Comparison of ENCODE assay signal across 20 mouse cellular contexts in genomic region chr13:81407881-81408460, GRCm38 (mm10).
DNase-seq lines count a peak whose midpoint lies in the region; ATAC-seq and TF ChIP-seq lines count a peak whose summit lies in the region.
"Had no signal": no experiment of that assay in that cellular context is flagged by ENCODE, and none has a peak within 500 bp of the region (broad histone marks: within the 10 kb centered on the region; RNA-seq: fewer than 3 reads in every experiment).

No protein-coding gene starts in this region.

- WGBS in forebrain, embryonic 16.5 days = 75% methylated on average over 1 of the region's 1 CpGs
- 90% methylated on average over 1 of the region's 1 CpGs for WGBS in forebrain, embryonic 11.5 days
- 86% methylated on average over 1 of the region's 1 CpGs for WGBS in hindbrain, embryonic 10.5 days

- ATAC-seq in forebrain, embryonic 16.5 days = peak; percentile 69
- ATAC-seq in forebrain, embryonic 11.5 days (replicated peaks; ENCODE audit: low FRiP score) = no peak
- ATAC-seq: CD4-positive, CD25-positive, alpha-beta regulatory T cell, adult 4 months; hindbrain, embryonic 16.5 days; intestine, embryonic 15.5 days had no signal

- no peaks in the 10 kb centered on the region for H3K27me3 ChIP-seq in forebrain, embryonic 16.5 days (replicated peaks; ENCODE audit: control insufficient read depth, insufficient read depth, low read length)
- no peaks in the 10 kb centered on the region for H3K27me3 ChIP-seq in forebrain, embryonic 11.5 days (ENCODE audit: control insufficient read depth, insufficient read depth, low read length)
- H3K27me3 ChIP-seq in hindbrain, embryonic 10.5 days (ENCODE audit: insufficient read depth, poor library complexity, severe bottlenecking) = no peaks in the 10 kb centered on the region
- H3K27me3 ChIP-seq: hindbrain, embryonic 13.5 days; intestine, embryonic 15.5 days had no signal

- H3K4me1 ChIP-seq in forebrain, embryonic 16.5 days (replicated peaks; ENCODE audit: control insufficient read depth, insufficient read depth, low read length) = no peaks in the 10 kb centered on the region
- H3K4me1 ChIP-seq in forebrain, embryonic 11.5 days (replicated peaks; ENCODE audit: control insufficient read depth, insufficient read depth, low read length) = no peaks in the 10 kb centered on the region
- H3K4me1 ChIP-seq in hindbrain, embryonic 10.5 days (replicated peaks) = no peaks in the 10 kb centered on the region
- H3K4me1 ChIP-seq: hindbrain, embryonic 13.5 days; intestine, embryonic 15.5 days had no signal

- no peaks in the 10 kb centered on the region for H3K36me3 ChIP-seq in forebrain, embryonic 16.5 days (ENCODE audit: control insufficient read depth, insufficient read depth)
- H3K36me3 ChIP-seq in forebrain, embryonic 11.5 days (ENCODE audit: control insufficient read depth, insufficient read depth, low read length) = no peaks in the 10 kb centered on the region; the same call in 1 of the 2 replicates
- peaks cover 87% of the 10 kb centered on the region for H3K36me3 ChIP-seq in hindbrain, embryonic 10.5 days
- H3K36me3 ChIP-seq: intestine, embryonic 15.5 days had no signal

- H3K9ac ChIP-seq in forebrain, embryonic 16.5 days (replicated peaks; ENCODE audit: low read depth, low read length) = no peak overlapping the region
- H3K9ac ChIP-seq in forebrain, embryonic 11.5 days (ENCODE audit: low read length) = no peak overlapping the region
- H3K9ac ChIP-seq: hindbrain, embryonic 13.5 days; intestine, embryonic 15.5 days had no signal

- DNase-seq in forebrain, embryonic 11.5 days (ENCODE audit: low spot score) = no peak
- no peak for DNase-seq in layer of hippocampus, adult 2 months (ENCODE audit: low spot score in 2 of 2)
- no peak for DNase-seq in layer of hippocampus, postnatal 25 days (ENCODE audit: extremely low spot score in 1 of 2, low spot score in 1 of 2)
- peak; percentile 19 for DNase-seq in brain, embryonic 14.5 days (ENCODE audit: low read depth)
- DNase-seq in hindbrain, embryonic 10.5 days (ENCODE audit: low spot score) = no peak
- DNase-seq: adrenal gland, adult 2 months; adrenal gland, postnatal 14 days; cerebellum, adult 18-20 months; cerebellum, adult 9-10 months; cerebellum, postnatal 14 days; gastrocnemius, adult 2 months; gastrocnemius, postnatal 14 days; heart, adult 11 months; kidney, adult 11 months had no signal

- no peaks in the 10 kb centered on the region for H3K9me3 ChIP-seq in forebrain, embryonic 16.5 days (ENCODE audit: control insufficient read depth, low read length)
- no peaks in the 10 kb centered on the region for H3K9me3 ChIP-seq in forebrain, embryonic 11.5 days (ENCODE audit: control insufficient read depth, low read length)
- no peaks in the 10 kb centered on the region for H3K9me3 ChIP-seq in hindbrain, embryonic 10.5 days
- H3K9me3 ChIP-seq: hindbrain, embryonic 13.5 days; intestine, embryonic 15.5 days had no signal

- H3K27ac ChIP-seq in forebrain, embryonic 16.5 days (ENCODE audit: low read length) = no peak overlapping the region
- H3K27ac ChIP-seq in forebrain, embryonic 11.5 days (ENCODE audit: low read depth, low read length) = no peak overlapping the region
- H3K27ac ChIP-seq in layer of hippocampus, adult 2 months = peak overlapping the region; percentile 44; the same call in 1 of the 2 replicates
- H3K27ac ChIP-seq in hindbrain, embryonic 10.5 days = no peak overlapping the region
- H3K27ac ChIP-seq: gastrocnemius, adult 2 months; hindbrain, embryonic 13.5 days; intestine, embryonic 15.5 days had no signal

- no peak for TF ChIP-seq POLR2A in brain, embryonic 14.5 days (IDR thresholded peaks at IDR 0.05; ENCODE audit: borderline replicate concordance, extremely low read depth, insufficient read depth, insufficient read length, poor library complexity, severe bottlenecking)

- no peak for TF ChIP-seq CTCF in layer of hippocampus, adult 2 months (conservative IDR thresholded peaks at IDR 0.05)
- TF ChIP-seq CTCF in brain, embryonic 14.5 days (IDR thresholded peaks at IDR 0.05; ENCODE audit: borderline replicate concordance, extremely low read depth, insufficient read depth, insufficient read length) = no peak

- H3K4me3 ChIP-seq in forebrain, embryonic 16.5 days (replicated peaks; ENCODE audit: low read length) = no peak overlapping the region
- no peak overlapping the region for H3K4me3 ChIP-seq in forebrain, embryonic 11.5 days (ENCODE audit: low read depth, low read length)
- no peak overlapping the region for H3K4me3 ChIP-seq in layer of hippocampus, adult 2 months
- no peak overlapping the region for H3K4me3 ChIP-seq in hindbrain, embryonic 10.5 days
- H3K4me3 ChIP-seq: gastrocnemius, adult 2 months; hindbrain, embryonic 13.5 days; intestine, embryonic 15.5 days had no signal

- no peak overlapping the region for H3K4me2 ChIP-seq in forebrain, embryonic 16.5 days (ENCODE audit: low read length)
- H3K4me2 ChIP-seq in forebrain, embryonic 11.5 days (ENCODE audit: low read depth, low read length, severe bottlenecking) = no peak overlapping the region
- H3K4me2 ChIP-seq: heart, embryonic 11.5 days; hindbrain, embryonic 13.5 days; intestine, embryonic 15.5 days had no signal
